Mouse (Mus musculus) MEL (cell line): ENCODE measurements around the gene Spaca7.

Experiments
- CHD1 ChIP-seq: IDR thresholded peaks from 2 replicates; pipeline ENCODE4 v1.6.1; 2012; ENCODE audit warnings: low read depth, mild to moderate bottlenecking, inconsistent platforms, low read length, improper control_type of control experiment
- CTCF ChIP-seq, 3 experiments: IDR thresholded peaks in 2 of 3; conservative IDR thresholded peaks in 1 of 3; 2 replicates each; pipeline ENCODE4 v1.5.1; 2011 to 2012; ENCODE audit warnings: low read length in 3 of 3, low read depth in 2 of 3, mild to moderate bottlenecking in 2 of 3, improper control_type of control experiment in 1 of 3, inconsistent platforms in 1 of 3, mixed read lengths in 1 of 3, moderate library complexity in 1 of 3; ENCODE audit not compliant: control insufficient read depth in 1 of 3, insufficient read depth in 1 of 3, poor library complexity in 1 of 3, severe bottlenecking in 1 of 3
- POLR2A ChIP-seq, 2 experiments: IDR thresholded peaks; 2 replicates each; pipeline ENCODE4 v1.6.1; 2011 to 2012; ENCODE audit warnings: low read length in 2 of 2, mild to moderate bottlenecking in 2 of 2, control low read depth in 1 of 2, improper control_type of control experiment in 1 of 2, low read depth in 1 of 2, moderate library complexity in 1 of 2; ENCODE audit not compliant: control insufficient read depth in 1 of 2, insufficient read depth in 1 of 2, poor library complexity in 1 of 2

DNA sequence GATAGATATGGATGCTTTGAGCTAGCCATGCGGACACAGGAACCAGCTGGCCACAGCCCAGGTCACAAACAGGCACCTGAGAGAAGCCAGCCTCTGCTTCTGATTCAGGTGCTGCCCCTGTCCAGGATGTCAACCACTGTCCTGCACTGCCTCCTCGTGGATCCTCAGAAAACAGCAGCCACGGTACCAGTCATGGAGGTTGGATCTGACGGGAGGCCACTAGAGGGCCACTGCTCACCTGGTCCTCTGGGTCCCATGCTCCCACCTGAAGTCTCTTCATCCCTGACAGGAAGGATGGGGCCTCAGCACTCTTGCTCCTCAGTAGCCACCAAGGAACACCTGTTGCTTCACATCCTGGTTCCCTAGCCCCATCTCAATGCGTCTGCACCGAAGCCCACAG is 34.4 kb downstream of the Spaca7 start:
- TF ChIP-seq CHD1 (no peak), CTCF (IDR thresholded peaks at IDR 0.05 in 2 of 3, conservative IDR thresholded peaks at IDR 0.05 in 1 of 3; ENCODE audit: control insufficient read depth in 1 of 3, insufficient read depth in 1 of 3, low read depth in 2 of 3, low read length in 3 of 3, poor library complexity in 1 of 3, severe bottlenecking in 1 of 3) (peak in 2 of 3 experiments; percentile 86 to 94), POLR2A (IDR thresholded peaks at IDR 0.05; ENCODE audit: control insufficient read depth in 1 of 2, insufficient read depth in 1 of 2, low read depth in 1 of 2, low read length in 2 of 2, poor library complexity in 1 of 2) (no peak)
